Mouse (Mus musculus) cerebellum, adult (tissue): ENCODE measurements around the gene Mapkapk5.

Experiments
- ATAC-seq: cut with Nextera tagmentation; 2 replicates; pipeline ENCODE4 v1.9.2; 2017; ENCODE audit warnings: mild to moderate bottlenecking, moderate library complexity, mixed read lengths; ENCODE audit not compliant: insufficient number of reproducible peaks, low FRiP score, low TSS enrichment

Gene Mapkapk5

DNA sequence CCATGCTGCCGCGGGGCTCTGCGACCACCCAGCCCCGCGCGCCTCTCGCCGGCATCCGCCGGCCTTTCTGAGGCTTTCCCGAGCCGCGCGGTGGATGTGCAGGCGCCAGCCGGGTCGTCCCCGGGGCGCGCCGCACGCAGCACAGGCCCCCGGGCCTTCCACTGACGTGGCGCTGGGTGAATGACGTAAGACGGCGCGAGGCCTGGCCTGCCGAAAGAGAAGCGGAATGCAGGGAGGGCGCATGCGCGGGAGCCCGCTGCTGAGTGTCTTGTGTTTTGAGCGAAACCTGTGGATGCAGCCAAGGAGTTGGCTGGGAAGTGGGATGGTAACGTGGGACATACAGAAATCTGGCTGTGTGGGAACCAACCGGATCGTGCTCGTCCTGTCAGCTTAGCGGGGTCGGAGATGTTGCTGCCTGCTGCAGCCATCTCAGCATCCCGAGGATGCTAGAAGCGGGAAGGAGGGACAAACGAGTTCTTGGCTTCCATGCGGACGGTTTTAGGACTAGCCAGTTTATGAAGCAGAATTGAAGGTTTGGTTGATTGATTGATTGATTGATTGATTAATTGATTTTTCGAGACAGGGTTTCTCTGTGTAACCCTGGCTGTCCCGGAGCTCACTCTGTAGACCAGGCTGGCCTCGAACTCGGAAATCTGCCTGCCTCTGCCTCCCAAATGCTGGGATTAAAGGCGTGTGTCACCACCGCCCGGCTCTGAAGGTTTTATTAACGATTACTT lies at the start of gene Mapkapk5:
Gene Mapkapk5 (minus strand): TSS at position 113 of the 737 bp plus-strand sequence.
- peak; percentile 91 for ATAC-seq

DNA sequence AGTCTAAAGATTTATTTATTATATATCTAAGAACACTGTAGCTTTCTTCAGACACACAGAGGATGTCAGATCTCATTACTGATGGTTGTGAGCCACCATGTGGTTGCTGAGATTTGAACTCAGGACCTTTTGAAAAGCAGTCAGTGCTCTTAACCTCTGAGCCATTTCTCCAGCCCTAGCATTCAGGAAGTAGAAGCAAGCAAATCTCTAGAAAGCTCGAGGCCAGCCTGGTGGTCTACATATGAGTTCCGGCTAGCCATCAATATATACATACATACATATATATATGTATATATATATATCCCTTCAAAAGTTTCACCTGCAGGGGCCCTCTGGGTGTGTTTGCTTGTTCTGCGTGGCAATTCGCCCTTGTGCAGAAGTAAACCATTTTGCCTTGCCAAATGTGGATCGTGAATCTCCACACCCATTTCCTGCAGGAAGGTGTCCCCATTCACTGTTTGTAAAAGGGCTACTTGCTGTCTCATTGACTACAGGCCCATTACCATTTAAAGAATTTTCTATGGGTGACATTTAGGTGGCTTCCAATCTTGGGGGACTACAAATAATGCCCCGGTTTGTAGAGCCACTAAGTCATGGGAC lies 49.1 kb upstream of the Mapkapk5 start:
- no peak for ATAC-seq

DNA sequence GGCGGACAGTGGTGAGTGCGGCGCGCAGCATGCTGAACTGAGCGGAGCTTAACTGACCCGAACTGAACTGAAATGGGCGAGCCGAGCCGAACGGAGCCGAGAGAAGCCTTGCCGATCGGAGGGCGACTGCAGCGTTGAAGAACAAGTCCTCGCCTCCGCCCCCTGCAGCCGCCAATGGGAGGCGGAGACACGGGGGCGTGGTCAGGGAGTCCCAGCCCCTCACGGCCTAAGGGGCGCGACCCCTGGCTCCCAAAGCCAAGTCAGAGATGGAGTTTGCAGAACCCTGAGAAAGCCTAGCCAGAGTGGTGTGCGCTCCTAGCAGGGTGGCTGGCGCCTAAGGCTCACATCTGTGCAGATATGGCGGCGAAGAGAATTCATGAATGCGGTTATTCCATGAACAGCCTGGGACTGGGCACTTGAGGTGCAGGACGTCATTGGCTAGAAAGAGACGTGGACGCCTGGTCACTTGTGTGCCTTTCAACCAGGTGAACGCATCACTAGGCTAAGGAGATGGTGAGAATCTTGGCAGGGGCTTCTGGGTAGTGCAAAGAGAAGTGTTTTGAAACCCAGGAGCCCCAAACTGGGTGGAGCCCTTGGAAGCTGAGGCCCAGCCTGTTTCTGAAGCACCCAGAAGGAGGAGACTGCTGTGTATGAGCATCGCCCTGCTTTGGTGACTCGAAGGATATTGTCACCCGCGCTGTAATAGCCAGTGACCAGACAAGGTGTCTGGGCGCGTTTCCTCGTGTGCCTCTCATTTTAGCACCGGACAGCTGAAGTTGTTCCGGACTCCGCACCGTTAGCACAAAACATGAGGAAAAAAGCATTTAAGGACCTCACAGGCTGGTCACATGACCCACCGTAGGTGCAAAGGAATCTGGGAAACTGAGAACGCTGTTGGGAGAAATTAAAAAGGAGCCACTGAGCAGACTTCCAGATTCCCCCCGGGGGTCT lies 48.0 kb upstream of the Mapkapk5 start, which contains the start of gene Aldh2:
Gene Aldh2 (minus strand): TSS at position 374 of the 951 bp plus-strand sequence.
- ATAC-seq = peak; percentile 61; the same call in 1 of the 2 replicates

DNA sequence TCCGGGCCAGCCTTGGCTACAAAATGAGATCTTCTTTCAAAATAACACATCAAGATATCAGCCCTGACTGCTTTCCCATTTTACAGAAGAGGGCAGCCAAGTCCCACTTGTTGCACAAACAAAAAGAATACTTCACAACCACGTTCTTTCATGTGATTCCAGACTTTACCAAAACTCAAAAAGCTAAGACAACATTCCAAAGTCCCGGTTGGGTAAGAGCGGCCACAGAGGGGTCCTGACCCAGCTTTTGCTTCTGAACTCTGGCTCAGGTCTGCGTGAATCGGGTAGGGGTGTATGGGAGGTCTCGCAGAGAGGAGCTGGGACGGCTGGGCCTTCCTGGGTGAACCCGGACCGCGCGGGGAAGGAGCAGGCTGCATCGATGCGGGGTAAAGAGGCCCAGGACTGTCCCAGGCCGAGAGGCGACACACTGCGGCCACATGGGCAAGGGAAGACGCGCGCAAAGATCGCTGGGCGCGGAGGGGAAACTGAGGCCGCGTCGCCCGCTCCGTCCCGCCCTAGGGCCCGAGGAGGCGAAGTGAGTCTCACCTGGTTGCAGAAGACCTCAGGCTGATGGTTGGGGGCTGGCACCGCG lies 47.2 kb upstream of the Mapkapk5 start:
- no peak for ATAC-seq

DNA sequence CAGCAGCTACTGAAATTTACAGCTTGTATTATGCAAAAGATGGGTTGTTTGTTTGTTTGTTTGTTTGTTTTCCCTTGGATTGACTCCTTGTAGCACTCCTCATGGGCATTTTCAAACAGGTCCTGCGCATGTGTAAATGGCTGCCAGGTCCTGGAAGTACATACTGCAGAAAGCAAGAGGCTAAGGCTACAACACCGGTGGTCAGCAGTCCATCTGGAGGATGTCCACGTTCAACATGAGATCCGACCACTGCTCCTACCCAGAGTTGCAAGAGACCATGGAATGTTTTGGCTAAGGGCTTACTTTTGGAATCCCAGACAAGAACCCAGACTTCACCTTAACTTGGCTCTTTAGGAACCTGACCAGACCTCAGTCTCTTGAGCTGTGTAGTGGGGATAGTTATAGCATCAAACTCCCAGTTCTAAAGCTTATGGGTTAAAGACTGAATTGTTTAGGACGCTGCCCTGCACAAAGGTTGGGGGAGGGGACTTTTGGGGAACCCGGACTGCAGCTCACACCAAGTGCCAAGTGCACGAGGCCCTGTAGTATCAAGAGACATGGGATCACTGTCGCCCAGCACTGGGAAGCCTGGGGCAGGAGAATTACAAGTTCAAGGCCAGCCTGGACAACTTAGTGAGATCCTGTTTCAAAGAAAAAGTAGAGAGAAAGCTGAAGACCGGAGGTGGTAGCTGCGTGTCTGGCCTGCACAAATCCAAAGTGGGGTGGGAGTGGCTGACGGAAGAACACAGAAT lies 46.5 kb upstream of the Mapkapk5 start:
- ATAC-seq = no peak

DNA sequence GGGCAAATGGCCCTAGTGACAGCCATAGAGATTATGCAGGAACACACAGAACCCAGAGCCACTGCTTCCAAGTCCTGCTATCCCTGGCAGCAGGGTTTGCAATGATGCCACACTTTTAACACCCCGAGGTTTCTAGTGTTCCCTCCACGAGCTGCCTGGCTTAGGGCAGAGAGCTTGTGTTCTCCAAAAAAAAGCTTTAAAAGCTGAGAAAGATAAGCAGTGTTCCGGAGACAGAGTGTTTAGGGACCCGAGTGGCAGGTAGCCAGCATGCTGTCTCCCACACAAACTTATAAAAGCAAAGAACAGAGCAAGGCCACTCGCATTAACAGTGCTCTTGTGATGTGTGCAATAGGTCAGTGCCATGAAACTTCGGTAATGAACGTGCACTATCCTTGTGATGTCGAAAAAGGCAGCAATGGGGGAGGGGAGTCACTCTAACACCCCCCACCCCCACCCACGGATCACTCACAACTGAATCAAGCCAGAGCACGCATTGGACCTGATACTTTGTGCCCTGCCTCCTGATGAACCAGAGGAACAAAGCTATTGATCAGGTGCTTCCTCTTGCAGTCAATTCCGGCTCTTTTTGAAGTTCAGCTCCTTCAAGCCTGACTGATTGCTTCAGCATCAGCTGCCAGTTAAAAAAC lies 45.8 kb upstream of the Mapkapk5 start:
- ATAC-seq = no peak

DNA sequence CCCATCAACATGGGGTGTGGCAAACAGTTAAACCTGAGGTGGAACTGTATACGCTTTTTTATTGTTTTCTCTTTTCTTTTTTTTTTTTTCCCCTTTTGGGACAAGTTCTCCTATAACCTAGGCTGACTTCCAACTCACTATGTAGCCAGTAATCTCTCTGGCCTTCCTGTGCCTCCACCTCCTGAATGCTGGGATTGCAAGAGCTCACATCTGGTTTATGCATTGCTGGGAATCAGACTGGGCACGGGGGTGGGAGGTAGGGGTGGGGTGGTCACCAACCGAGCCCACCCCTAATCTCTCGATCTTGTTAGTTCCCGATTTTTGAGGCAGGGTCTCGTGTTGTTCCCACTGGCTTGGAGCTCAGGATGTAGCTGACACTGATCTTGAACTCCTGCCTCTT lies 44.2 kb upstream of the Mapkapk5 start:
- no peak for ATAC-seq

DNA sequence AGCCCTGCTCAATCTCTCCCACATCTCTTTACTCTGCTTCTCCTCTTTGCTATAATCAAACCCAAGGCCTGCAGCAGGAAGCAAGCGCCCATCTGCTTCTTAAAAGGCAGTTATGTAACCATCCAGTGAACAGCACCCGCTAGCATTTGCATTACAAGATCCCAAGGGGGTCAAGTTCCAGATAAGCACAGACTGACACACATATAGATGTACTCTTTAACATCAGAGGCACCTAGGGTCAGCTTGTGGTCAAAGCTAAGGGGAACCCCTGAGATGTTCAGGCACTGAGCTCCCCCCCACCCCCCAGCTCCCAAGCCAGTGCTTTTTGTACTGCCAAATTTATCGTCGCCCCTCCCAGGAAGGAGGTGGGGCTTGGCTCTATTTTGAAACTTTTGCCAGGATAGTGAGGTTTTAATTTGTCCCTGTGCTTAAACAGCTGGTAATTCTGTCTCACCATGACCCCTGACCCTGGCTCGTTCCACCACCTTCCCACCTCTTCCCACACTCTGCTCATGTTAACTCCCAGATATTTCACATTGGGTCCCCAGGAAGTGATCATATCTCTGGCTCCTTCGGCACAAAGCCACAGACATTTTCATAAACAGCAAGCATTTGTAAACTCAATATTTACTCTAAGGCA lies 40.8 kb upstream of the Mapkapk5 start:
- ATAC-seq = no peak

DNA sequence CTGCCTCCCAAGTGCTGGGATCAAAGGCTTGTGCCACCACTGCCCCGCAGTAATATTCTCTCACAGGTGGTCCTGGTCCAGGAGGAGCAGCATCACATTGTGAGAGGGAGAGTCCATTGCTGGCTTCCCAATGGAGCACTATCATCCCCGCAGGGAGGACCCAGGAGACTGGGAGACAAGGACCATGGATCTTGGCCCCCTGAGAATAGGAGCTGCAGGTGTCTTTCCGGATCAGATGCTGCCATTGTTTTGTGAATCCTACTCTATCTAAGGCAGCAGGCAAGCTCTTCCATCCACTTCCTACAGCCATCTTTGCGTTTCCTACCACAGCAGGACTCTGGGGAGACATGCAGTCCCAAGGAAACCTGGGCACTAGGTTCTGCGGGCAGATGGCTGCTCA lies 40.0 kb upstream of the Mapkapk5 start:
- ATAC-seq = no peak

DNA sequence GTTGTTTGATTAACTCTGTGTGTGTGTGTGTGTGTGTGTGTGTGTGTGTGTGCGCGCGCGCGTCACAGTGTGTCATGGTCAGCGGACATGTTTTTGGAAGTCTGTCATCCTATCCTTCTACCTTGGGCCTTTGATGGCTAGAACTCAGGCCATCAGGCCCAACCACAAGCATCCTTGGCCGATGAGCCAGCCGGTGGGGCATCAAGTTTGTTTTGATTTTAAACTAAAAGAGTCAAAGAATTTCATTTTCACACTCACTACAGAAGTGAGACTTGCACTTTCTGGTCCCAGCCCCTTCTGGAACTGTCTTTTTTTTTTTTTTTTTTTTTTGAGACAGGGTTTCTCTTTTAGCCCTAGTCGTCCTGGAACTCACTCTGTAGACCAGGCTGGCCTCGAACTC lies 39.3 kb upstream of the Mapkapk5 start:
- no peak for ATAC-seq

DNA sequence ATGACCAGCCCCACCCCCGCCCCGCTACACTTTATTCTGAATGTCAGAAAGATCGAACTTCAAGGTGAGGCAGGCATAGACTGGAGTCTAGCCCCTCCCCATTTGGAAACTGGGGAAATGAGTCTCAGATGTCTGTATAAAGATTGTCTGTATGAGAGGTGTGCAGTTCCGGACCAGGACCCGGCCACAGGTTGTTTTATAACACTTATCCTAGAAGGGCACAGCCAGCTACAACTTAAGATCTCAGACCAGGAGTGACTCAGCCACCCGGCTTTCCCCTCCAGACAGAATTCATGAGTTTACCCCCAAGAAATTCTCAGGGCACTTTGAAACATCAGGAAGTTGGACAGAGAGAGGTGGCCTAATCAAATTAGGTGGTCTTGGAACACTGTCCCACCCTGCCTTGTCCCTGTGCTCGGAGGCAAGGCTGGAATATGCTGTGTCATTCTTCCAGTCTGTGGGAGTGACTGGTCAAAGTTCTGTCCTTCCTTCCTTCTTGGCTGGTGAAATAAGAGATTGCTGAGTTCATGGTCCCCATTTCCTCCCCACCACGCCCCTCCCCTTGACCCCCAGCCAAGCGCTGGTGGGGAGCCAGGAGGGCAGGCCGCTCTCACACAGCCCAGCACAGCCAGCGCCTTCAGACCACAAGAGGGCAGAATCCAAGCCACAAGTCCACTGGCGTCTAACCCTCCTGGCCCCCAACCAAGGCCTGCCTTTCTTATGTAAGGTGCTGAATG lies 38.2 kb upstream of the Mapkapk5 start:
- no peak; the same call in 1 of the 2 replicates for ATAC-seq

DNA sequence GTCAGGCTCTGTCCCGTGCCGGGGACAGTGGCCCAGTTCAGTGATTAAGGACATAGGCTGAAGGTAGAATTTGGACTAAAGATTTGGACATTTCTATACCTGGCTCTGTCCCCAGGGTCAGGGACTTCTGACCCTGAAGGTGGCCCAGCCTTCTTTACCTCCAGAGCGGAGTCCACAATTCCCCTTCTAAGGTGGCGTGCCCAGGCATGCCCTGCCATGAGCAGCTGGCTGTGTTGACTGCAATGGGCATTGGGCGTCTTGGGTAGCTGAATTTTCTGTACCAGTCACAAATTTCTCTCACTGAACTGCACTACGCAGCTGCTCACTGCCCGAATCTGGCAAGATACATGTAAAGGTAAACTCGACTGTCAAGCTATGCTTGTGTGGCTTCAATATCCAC lies 36.2 kb upstream of the Mapkapk5 start:
- no peak for ATAC-seq

DNA sequence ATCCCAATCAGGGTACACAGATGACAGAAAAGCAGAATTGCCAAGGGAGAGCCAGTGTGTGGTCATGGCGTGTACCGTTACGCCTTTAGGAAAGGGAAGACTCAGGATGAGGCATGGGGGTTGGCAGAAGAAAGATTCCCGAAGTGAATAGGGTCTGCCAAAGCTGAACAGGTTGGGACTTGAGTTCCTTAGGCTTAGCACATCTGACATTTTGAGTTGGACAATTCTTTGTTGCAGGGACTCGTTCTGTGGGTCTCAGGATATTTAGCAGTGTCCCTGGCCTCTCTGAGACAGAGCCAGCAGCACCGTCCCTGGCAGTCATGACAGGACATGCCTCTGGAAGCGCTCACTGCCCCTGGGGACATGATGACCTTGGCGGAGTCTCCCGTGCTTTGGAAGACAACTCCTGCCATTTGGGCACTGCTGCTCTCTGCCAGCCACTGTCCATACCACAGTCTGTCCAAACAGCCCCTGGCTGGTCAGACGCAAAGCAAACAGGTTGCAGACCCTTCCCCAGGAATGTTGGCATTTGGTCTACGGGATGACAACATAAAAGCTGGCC lies 31.3 kb upstream of the Mapkapk5 start:
- no peak for ATAC-seq

DNA sequence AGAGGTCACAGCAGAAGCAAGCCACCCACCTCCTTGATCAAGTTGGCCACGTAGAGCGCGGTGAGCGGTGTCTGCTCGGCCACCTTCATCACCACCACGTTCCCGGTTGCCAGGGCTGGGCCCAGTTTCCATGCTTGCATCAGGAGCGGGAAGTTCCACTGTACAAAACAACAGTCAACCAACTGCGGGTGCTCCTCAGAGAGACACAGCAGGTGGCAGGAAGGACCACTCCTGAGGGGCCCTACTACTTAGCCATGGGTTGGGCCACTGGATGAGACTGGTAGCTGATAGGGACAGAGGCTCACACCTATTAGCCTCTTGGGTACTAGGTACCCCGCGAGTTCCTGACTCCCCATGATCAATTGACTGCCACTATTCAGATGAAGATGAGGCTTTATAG lies 30.2 kb upstream of the Mapkapk5 start:
- ATAC-seq = no peak

DNA sequence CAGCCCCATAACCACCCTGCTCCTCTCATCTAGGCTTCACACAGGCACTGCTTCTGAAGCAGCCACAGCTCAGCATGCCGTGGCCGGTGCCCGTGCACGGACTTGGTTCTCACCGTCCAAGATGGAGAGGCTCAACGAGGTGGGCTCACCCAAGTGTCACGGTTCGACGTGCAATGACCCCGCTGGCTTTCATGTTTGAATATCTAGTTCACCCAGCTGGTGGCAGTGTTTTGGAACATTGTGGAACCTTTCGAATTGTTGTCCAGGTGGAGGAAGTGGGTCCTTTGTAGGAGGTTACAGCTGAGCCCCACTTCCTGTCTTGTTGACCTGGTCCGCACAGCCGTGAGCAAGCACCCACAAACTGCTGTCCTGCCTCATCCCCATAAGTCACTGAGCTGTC lies 28.4 kb upstream of the Mapkapk5 start:
- ATAC-seq = no peak

DNA sequence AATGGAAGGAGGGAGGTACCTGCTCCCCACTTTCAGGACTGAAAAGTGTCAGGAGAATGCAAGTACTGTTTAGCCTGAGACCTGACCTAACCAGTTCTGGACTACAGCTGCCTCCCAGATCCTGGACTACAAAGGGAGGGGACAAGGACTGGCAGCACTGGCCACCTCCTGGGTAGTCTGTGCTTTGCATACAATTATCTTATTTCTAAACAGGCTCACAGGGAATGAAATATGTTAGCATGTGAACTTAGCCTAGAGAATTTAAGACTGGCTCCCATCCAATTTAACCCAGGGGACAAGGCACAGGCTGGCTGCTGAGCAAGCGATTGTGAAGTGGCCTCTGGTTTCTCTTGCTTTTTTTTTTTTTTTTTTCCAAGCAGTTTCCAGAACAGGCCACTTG lies 25.1 kb upstream of the Mapkapk5 start:
- ATAC-seq = no peak

DNA sequence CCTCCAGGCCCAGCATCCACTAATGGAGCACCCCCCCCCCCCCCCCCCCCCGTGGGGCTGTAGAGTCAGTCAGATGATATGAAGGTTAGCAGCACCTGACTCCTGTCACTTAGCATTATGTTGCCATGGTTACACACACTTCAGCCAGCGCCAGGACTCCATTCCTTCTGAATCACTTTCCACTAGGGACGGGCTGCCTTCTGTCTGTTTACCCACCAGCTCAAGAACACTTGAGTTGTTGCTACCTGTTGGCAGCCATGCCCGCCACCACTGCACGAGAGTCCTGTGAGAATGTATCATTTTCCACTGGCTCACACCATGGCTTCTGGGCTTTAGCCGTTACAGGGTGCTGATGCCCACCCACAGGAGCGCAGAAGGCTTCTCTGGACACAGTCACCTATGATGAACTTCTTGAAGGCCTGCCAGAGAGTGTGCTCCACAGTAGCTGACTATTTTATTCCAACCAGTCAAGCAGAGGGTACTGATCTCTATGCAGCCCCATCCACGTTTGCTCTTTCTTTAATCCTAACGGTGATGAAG lies 24.2 kb upstream of the Mapkapk5 start:
- no peak for ATAC-seq
